Mouse (Mus musculus) midbrain, embryonic 11.5 days (tissue): ENCODE results near the gene Rgl1. TPM values are rescaled to one million over a fixed set of nuclear protein-coding genes. Genes with fewer than 3 reads are reported as not detected.

Experiments
- ATAC-seq: fragments of 200-750 bp; cut with Nextera tagmentation; 2 replicates; pipeline ENCODE4 v1.8.0; 2017; ENCODE audit warnings: moderate TSS enrichment, moderate library complexity; ENCODE audit not compliant: low FRiP score
- DNase-seq: peaks from one replicate; pipeline ENCODE4 v3.0.0; 2015; ENCODE audit warnings: low spot score; ENCODE audit errors: missing footprints
- H3K27ac ChIP-seq: fragments of 300-500 bp; sonication (generic); 2 replicates; pipeline ENCODE4 v1.5.1; 2014; ENCODE audit warnings: low read depth, low read length
- H3K27me3 ChIP-seq: fragments of 300-500 bp; sonication (generic); 2 replicates; pipeline ENCODE4 v1.6.1; 2014; ENCODE audit warnings: mild to moderate bottlenecking, low read length, moderate library complexity, mixed read lengths; ENCODE audit not compliant: control insufficient read depth, insufficient read depth
- H3K36me3 ChIP-seq: fragments of 300-500 bp; sonication (generic); 2 replicates; pipeline ENCODE4 v1.6.1; 2014; ENCODE audit warnings: mild to moderate bottlenecking, low read length, moderate library complexity, mixed read lengths; ENCODE audit not compliant: control insufficient read depth, insufficient read depth
- H3K4me1 ChIP-seq: fragments of 300-500 bp; sonication (generic); 2 replicates; pipeline ENCODE4 v1.6.1; 2014; ENCODE audit warnings: low read length; ENCODE audit not compliant: control insufficient read depth, insufficient read depth
- H3K4me2 ChIP-seq: fragments of 300-500 bp; sonication (generic); 2 replicates; pipeline ENCODE4 v1.6.1; 2014; ENCODE audit warnings: mild to moderate bottlenecking, moderate library complexity
- H3K4me3 ChIP-seq: fragments of 300-500 bp; sonication (generic); 2 replicates; pipeline ENCODE4 v1.5.1; 2014; ENCODE audit warnings: low read depth, low read length
- H3K9ac ChIP-seq: fragments of 300-500 bp; sonication (generic); 2 replicates; pipeline ENCODE4 v1.6.1; 2014; ENCODE audit warnings: low read length
- H3K9me3 ChIP-seq: fragments of 300-500 bp; sonication (generic); 2 replicates; pipeline ENCODE4 v1.6.1; 2016; ENCODE audit warnings: low read length; ENCODE audit not compliant: control insufficient read depth
- WGBS: fragments of 180-500 bp; shearing (Covaris S2); extraction: QIAGEN DNeasy Blood & Tissue Kit; methylation state at CpG from one replicate; pipeline ENCODE4 v1.1.7; 2014; 5-methylcytosine and 5-hydroxymethylcytosine counted together
- polyA plus RNA-seq: library from polyadenylated mRNA; unstranded; fragments of >200 nt; fragmentation: Nextera tagmentation; extraction: Ambion mirVana; gene quantifications from 2 replicates; pipeline ENCODE4 v1.2.1, GENCODE M21; 2014

The Rgl1 gene
- polyA plus RNA-seq, 1 experiment from 2014 or later = 23.2 TPM

DNA sequence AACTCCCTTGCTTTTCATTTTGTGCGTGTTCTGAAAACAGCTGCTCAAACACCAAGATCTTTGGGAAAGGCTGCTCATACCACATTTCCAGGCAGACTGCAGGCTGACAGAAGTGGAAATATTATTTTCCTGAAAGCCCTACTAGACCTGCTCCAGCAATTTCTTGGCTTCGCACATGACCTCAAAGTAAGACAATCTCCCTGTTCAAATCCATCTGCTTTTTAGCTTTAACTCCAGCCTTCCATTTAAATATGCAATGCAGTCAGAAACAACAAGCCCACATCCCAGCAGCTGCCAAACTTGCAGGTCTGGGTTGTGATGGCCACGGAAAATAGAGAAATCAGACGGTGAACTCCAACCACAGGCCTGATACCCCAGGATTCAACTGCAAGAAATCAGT lies 55.1 kb downstream of the Rgl1 start:
- Histone ChIP-seq H3K27me3 (no peaks in the 10 kb centered on the region), H3K27ac (no peak overlapping the region), H3K9ac (no peak overlapping the region), H3K4me1 (no peaks in the 10 kb centered on the region), H3K9me3 (no peaks in the 10 kb centered on the region), H3K36me3 (no peaks in the 10 kb centered on the region), H3K4me2 (no peak overlapping the region), H3K4me3 (no peak overlapping the region)
- 94% methylated on average over 4 of the region's 4 CpGs for WGBS
- ATAC-seq = no peak
- DNase-seq = no peak

DNA sequence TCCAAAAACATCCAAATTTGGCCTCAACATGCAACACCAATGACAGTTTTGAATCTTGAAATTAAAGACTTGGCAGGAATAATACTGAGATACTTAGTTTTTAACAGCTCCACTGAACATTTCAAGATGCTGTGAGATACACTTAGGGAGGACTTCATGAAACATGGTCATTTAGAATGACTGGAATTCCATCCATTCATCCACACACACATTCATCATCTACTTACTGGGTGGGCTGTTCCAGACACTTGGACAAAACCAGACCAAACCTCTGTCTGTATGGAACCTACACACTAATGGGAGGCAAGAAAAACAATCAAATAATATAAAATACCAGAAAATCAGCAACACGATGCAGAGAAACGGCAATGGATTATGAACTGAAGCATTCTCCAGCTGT lies 58.6 kb downstream of the Rgl1 start:
- no peak overlapping the region for H3K4me2 ChIP-seq
- H3K36me3 ChIP-seq = no peaks in the 10 kb centered on the region
- H3K27ac ChIP-seq = no peak overlapping the region
- no peaks in the 10 kb centered on the region for H3K4me1 ChIP-seq
- ATAC-seq (no peak), DNase-seq (peak; percentile 69)
- WGBS = 93% methylated on average over 2 of the region's 2 CpGs
- no peaks in the 10 kb centered on the region for H3K27me3 ChIP-seq
- H3K9me3 ChIP-seq = no peaks in the 10 kb centered on the region
- H3K9ac ChIP-seq = no peak overlapping the region
- H3K4me3 ChIP-seq = no peak overlapping the region

DNA sequence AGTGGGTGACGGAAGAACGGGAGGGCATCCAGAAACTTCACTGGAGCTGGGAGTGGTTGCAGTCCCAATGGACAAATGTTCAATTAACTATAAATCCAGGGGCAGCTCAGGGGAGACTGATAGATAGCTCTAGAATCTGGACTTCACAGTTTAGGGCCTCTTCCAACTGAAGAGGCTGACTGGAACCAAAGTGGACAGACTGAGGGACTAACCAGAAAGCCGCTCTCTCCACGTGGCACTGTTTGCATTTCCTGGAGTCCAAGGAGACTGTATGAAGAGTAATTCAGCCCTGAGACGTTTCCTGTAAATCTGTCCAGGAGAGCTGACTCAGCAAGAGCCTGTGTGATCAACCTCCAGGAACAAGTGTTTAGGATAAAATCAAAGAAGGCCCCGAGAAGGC lies 62.2 kb downstream of the Rgl1 start:
- DNase-seq (peak; percentile 75), ATAC-seq (no peak)
- H3K4me1 ChIP-seq = no peaks in the 10 kb centered on the region
- H3K4me2 ChIP-seq = no peak overlapping the region
- H3K27me3 ChIP-seq = no peaks in the 10 kb centered on the region
- H3K27ac ChIP-seq = no peak overlapping the region
- 69% methylated on average over 6 of the region's 6 CpGs for WGBS
- H3K9ac ChIP-seq = no peak overlapping the region
- no peaks in the 10 kb centered on the region for H3K9me3 ChIP-seq
- no peak overlapping the region for H3K4me3 ChIP-seq
- no peaks in the 10 kb centered on the region for H3K36me3 ChIP-seq

DNA sequence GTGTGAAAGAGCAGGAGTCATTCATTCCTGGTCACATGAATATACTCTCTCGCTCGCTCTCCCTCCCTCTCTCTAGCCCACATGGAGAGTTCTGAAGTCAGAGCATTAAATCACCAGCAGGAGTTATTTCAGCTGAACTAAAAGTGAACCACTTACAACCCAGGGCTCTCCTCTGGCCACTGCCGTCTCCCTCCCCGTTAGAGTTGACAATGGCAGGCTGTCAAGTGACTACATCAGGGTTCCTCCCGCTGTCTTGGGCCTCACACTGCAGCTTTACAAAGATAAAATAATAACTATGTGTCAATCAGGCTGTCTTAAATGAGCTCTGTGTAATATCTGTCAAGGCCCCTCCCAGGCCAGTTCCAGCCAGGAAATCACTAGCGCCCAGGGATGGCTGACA lies 63.2 kb downstream of the Rgl1 start:
- Histone ChIP-seq H3K27ac (no peak overlapping the region), H3K27me3 (no peaks in the 10 kb centered on the region), H3K4me3 (no peak overlapping the region), H3K4me2 (no peak overlapping the region), H3K36me3 (no peaks in the 10 kb centered on the region), H3K4me1 (no peaks in the 10 kb centered on the region), H3K9ac (no peak overlapping the region), H3K9me3 (no peaks in the 10 kb centered on the region)
- DNase-seq (peak; percentile 80), ATAC-seq (0 out of 2 replicates have a peak, but pooled peaks have one; percentile 38)
- WGBS = 54% methylated on average over 6 of the region's 6 CpGs

DNA sequence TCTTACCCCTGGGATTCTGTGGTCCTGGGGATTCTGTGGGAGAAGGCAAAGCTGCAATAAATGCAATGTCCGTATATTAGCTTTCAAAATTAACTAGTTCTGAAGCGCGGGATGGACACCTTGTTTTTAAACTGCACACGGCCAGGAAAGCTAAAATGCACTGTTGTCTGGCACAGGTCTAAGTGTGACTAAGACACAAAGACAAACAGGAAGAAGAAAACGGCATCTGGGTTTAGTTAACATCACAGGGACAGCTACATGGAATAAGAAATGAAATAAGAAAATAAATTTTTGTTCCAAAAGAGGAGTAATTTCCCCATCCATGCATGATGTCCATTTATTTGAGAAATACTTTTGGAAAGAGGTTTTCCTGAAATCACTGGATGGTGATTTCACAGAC lies 65.1 kb downstream of the Rgl1 start:
- DNase-seq (no peak), ATAC-seq (no peak)
- H3K4me3 ChIP-seq = no peak overlapping the region
- no peak overlapping the region for H3K9ac ChIP-seq
- WGBS = 87% methylated on average over 5 of the region's 5 CpGs
- H3K9me3 ChIP-seq = no peaks in the 10 kb centered on the region
- H3K4me1 ChIP-seq = no peaks in the 10 kb centered on the region
- H3K27me3 ChIP-seq = no peaks in the 10 kb centered on the region
- no peak overlapping the region for H3K27ac ChIP-seq
- no peak overlapping the region for H3K4me2 ChIP-seq
- H3K36me3 ChIP-seq = no peaks in the 10 kb centered on the region

DNA sequence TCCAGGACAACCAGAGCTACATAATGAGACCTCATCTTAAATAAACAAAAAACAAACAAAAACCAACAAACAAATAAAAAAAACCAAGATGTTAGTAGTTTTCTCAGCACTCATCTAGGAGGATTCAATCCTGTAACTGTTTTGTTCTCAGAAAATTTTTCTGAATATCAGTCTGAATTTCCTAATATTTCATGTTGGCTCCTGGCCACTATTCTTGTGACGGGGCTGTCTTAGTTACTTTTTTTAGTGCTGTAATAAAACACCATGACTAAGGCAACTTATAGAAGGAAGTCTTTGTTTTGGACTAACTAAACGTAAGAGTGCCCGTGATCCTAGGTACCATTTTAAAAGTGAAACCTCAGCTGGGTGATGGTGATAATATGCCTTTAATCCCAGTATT lies 68.8 kb downstream of the Rgl1 start:
- Histone ChIP-seq H3K9ac (no peak overlapping the region), H3K4me2 (no peak overlapping the region), H3K27me3 (no peaks in the 10 kb centered on the region), H3K4me3 (no peak overlapping the region), H3K36me3 (no peaks in the 10 kb centered on the region), H3K27ac (no peak overlapping the region), H3K4me1 (no peaks in the 10 kb centered on the region), H3K9me3 (no peaks in the 10 kb centered on the region)
- no peak for ATAC-seq
- no peak for DNase-seq
- WGBS = 88% methylated on average over 3 of the region's 3 CpGs

DNA sequence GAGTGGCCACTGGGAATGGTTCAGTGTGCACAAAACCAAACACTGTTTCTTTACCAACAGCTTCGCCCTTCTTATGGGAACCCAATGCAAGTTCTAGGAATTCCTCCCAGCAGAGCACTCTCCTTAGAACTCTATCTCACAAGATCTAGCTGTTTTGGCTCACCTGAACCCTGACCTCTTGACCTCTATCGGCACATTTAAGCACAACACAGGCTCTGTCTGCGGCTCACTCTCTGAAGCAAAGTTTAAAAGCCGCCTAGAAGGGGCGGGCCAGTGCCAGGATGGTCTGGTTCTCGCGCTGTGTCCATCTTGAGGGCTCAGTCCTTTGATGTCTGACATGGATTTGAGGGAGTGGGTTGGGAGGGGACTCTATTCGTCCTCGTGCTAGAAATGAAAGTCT lies 70.7 kb downstream of the Rgl1 start:
- Histone ChIP-seq H3K27me3 (no peaks in the 10 kb centered on the region), H3K4me3 (no peak overlapping the region), H3K36me3 (no peaks in the 10 kb centered on the region), H3K4me2 (no peak overlapping the region), H3K4me1 (no peaks in the 10 kb centered on the region), H3K9ac (no peak overlapping the region), H3K9me3 (no peaks in the 10 kb centered on the region), H3K27ac (no peak overlapping the region)
- DNase-seq (no peak), ATAC-seq (0 out of 2 replicates have a peak, but pooled peaks have one; percentile 27)
- WGBS = 30% methylated on average over 9 of the region's 9 CpGs

DNA sequence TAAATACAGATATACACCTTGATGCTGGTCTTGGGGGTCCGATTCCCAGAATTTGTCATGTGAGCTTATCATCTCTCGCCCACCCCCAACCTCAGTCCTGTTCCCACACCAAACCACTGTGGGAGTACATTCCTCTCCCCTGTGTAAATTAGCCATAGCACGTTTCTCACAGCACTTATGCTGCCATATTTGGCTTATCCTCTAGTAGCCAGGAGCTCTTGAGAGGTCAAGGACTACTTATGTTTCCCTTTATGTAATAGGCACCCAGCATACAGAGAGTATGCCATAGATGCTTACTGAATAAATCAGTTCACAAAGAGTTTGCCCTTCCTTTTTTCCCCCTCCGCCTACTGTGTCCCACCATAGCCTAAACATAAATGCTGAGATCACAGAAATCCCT lies 76.2 kb downstream of the Rgl1 start:
- H3K9me3 ChIP-seq = no peaks in the 10 kb centered on the region
- 86% methylated on average over 4 of the region's 4 CpGs for WGBS
- H3K36me3 ChIP-seq = no peaks in the 10 kb centered on the region
- no peak overlapping the region for H3K4me2 ChIP-seq
- no peak overlapping the region for H3K9ac ChIP-seq
- no peaks in the 10 kb centered on the region for H3K27me3 ChIP-seq
- H3K27ac ChIP-seq = no peak overlapping the region
- no peak overlapping the region for H3K4me3 ChIP-seq
- DNase-seq (no peak), ATAC-seq (no peak)
- peaks cover 6% of the 10 kb centered on the region for H3K4me1 ChIP-seq

DNA sequence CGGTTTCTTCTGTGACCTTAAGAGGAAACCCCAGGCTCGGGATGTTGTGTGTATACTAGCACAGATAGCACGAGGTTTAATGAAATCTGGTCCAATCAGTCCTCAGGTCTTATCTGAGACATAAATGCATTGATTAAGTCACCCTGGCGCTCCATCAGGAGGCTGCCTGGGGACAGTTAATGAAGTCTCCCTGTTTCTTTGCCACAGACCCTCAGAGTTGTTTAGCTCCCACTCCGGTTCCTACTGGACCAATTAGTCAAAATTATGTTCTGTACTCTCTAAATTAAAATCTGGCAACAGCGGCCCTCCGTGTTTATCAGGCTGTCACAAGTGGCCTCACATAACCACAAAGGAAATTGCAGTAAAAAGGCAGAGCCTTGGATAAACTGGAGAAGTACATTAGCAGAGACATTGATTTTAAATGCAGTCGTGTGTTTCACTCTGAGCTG lies 78.4 kb downstream of the Rgl1 start:
- ATAC-seq (peak; percentile 62; the same call in 1 of the 2 replicates), DNase-seq (no peak)
- Histone ChIP-seq H3K27ac (no peak overlapping the region), H3K9ac (no peak overlapping the region), H3K36me3 (no peaks in the 10 kb centered on the region), H3K4me1 (peaks cover 6% of the 10 kb centered on the region), H3K9me3 (no peaks in the 10 kb centered on the region), H3K4me2 (no peak overlapping the region), H3K4me3 (no peak overlapping the region), H3K27me3 (no peaks in the 10 kb centered on the region)
- 37% methylated on average over 8 of the region's 8 CpGs for WGBS
